Mouse (Mus musculus) E14TG2a.4 (cell line): ENCODE data around the gene Mrps18c.

ENCODE experiments used
- H3K27me3 ChIP-seq: 2 replicates; pipeline ENCODE4 v1.6.1; 2014; ENCODE audit warnings: low read length, control low read depth; ENCODE audit not compliant: insufficient read depth
- H3K36me3 ChIP-seq: 2 replicates; pipeline ENCODE4 v1.6.1; 2014; ENCODE audit warnings: low read length, control low read depth; ENCODE audit not compliant: insufficient read depth
- H3K4me1 ChIP-seq: replicated peaks from 2 replicates; pipeline ENCODE4 v1.6.1; 2014; ENCODE audit warnings: low read depth, low read length, control low read depth
- H3K4me3 ChIP-seq: replicated peaks from 2 replicates; pipeline ENCODE4 v1.5.1; 2014; ENCODE audit warnings: mild to moderate bottlenecking, low read length
- H3K9me3 ChIP-seq: 2 replicates; pipeline ENCODE4 v1.6.1; 2014; ENCODE audit warnings: low read length, control low read depth
- CTCF ChIP-seq: conservative IDR thresholded peaks from 2 replicates; pipeline ENCODE4 v1.5.1; 2014; ENCODE audit warnings: low read length
- NANOG ChIP-seq: IDR thresholded peaks from 2 replicates; pipeline ENCODE4 v1.6.1; 2014; ENCODE audit warnings: borderline replicate concordance, low read length, mixed read lengths
- POU5F1 ChIP-seq: IDR thresholded peaks from 2 replicates; pipeline ENCODE4 v1.6.1; 2014; ENCODE audit warnings: low read length, borderline replicate concordance

Mrps18c gene

DNA sequence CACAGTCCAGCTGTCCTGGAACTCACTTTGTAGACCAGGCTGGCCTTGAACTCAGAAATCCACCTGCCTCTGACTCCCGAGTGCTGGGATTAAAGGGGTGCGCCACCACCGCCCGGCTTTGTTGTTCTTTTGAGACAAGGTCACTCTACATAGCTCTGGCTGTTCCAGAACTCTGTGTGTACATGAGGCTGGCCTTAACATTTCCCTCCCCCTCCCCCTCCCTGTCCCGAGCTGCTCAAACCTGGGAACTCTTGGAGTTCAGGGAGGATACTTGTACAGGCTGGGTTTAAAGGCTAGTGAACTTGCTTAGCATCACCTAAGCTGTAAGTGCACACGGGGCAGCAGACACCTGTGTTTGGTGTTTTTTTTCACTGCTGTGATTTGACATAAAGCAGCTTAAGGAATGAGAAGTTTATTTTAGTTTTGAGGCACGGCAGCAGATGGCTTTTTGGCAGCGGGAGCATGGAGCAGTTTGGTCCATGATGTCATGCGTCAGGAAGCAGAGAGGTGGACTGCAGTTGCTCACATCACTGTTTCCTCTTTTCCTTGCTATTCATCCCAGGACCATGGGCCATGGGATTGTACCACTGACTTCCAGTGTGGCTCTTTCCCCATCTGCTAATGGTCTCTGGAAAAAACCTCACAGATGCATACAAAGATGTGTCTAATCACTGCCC, 37.6 kb downstream of the Mrps18c start:
- H3K27me3 ChIP-seq, result no peaks in the 10 kb centered on the region
- H3K36me3 ChIP-seq, result no peaks in the 10 kb centered on the region
- TF ChIP-seq CTCF, result no peak
- no peak for TF ChIP-seq NANOG
- H3K9me3 ChIP-seq, result peaks cover 3% of the 10 kb centered on the region
- H3K4me1 ChIP-seq, result peaks cover 20% of the 10 kb centered on the region
- H3K4me3 ChIP-seq, result no peak overlapping the region

- Histone ChIP-seq H3K36me3 (no peaks in the 10 kb centered on the region), H3K9me3 (peaks cover 19% of the 10 kb centered on the region), H3K4me1 (peaks cover 20% of the 10 kb centered on the region), H3K27me3 (no peaks in the 10 kb centered on the region), H3K4me3 (no peak overlapping the region)
- TF ChIP-seq NANOG, result no peak
- TF ChIP-seq CTCF, result no peak
- no peak for TF ChIP-seq POU5F1
These were observed 39.5 kb downstream of the Mrps18c start for GRCm38 (mm10) chr5:100837907-100838306.

DNA sequence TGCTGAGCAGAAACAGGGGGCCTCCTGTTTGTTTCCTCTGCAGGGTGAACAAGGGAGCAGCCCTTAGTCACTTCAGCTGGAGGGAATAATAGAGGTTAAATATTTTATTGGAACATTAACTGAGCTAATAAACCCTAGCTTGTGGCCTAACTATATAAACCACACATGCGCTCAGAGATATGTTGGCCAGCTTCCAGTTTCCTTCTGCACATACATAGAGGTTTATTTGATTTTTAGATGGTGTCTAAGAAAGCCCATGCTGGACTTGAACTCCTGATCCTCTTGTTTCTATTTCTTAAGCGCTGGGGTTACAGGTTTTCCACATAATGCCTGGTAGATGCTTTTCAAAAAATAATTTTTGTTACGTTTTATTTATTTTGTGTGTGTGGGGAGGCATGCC, 46.1 kb downstream of the Mrps18c start:
- H3K27me3 ChIP-seq, result peaks cover 51% of the 10 kb centered on the region

DNA sequence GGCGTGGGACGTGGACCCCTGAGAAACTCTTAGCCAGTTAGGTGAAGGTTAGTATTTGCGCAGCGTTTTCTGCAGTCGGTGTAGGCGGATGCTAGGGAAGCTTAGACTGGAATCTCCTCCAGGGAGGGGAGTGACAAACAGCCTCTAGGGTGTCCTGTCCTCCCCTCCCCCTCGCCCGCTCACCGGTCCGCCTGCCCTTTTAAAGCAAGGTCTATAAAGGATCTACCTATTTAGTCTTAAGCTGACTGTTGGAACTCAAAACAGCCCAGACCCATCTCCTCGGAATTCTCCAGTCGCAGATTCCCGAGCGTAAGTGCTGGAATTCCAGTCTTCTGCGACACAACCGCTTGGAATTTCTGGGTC, 47.0 kb downstream of the Mrps18c start, which contains the start of gene Gpat3:
TSS of gene Gpat3 (plus strand) at position 229 of the 363 bp plus-strand sequence.
- Histone ChIP-seq H3K4me1 (peaks cover 16% of the 10 kb centered on the region), H3K9me3 (peaks cover 16% of the 10 kb centered on the region), H3K27me3 (peaks cover 51% of the 10 kb centered on the region), H3K36me3 (no peaks in the 10 kb centered on the region), H3K4me3 (peak within 1 kb of the TSS; percentile 82)
- TF ChIP-seq POU5F1 (no peak), NANOG (no peak), CTCF (no peak)

More for the DNA sequence above, 46.1 kb downstream of the Mrps18c start:
- no peaks in the 10 kb centered on the region for H3K36me3 ChIP-seq
- peaks cover 16% of the 10 kb centered on the region for H3K4me1 ChIP-seq
- H3K9me3 ChIP-seq, result peaks cover 16% of the 10 kb centered on the region
- H3K4me3 ChIP-seq, result no peak overlapping the region
- no peak for TF ChIP-seq NANOG
- no peak for TF ChIP-seq POU5F1
- TF ChIP-seq CTCF, result no peak

DNA sequence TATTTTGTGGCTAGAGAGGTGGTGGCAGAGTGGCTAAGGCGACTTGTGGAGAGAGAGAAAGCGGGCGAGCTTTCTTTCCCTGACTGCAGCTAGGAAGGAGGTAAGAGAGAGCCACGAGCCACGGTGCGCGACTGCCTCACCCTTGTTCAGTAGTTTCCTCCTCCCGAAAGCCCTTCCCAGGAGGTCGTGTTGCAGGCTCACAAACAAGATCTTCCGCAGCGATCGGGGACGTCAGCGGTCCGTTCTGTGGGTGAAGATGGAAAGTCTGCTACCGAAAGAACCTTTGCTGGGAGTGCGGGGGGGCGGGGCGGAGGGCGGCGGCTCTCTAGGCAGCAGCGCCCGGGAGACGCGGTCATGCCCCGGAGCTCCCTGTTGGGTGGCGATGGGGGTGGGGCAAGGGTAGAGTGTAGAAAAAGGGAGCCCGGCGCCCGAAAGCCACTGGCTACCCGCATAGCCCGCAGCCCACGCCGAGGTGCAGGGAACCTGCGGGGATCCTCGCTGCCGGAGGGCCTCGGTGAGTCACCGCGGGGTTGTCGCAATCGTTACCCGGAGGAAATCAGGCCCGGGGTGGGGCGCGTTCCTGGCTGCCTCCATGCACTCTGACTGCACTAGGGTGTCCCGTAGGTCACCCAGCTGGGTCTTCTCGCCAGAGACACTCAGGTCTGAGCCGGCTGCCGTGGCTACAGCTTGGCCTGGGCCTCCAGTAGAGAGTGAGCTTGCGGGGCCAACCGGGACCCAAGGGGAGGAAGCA, 47.6 kb downstream of the Mrps18c start:
- TF ChIP-seq POU5F1 (no peak; the same call in 1 of the 2 replicates), CTCF (no peak), NANOG (no peak)

DNA sequence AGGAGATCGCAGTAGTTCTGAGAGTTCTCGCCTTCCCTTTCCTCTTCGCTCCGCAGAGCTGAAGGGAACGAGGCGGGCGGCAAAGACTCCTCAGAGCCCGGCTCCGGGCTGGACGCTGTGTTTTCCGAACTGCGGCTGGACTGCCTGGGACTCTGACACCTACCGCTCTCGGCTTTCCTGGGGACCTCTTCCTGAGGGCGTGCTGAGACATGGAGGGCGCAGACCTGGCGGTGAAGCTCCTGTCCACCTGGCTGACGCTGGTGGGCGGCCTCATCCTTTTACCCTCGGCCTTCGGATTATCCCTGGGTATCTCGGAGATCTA, 48.1 kb downstream of the Mrps18c start:
- H3K36me3 ChIP-seq, result no peaks in the 10 kb centered on the region
- peaks cover 51% of the 10 kb centered on the region for H3K27me3 ChIP-seq
- no peak for TF ChIP-seq POU5F1
- TF ChIP-seq CTCF, result no peak
- no peak for TF ChIP-seq NANOG
- H3K4me3 ChIP-seq, result peak overlapping the region; percentile 82
- H3K9me3 ChIP-seq, result peaks cover 10% of the 10 kb centered on the region
- H3K4me1 ChIP-seq, result peaks cover 16% of the 10 kb centered on the region

More for the DNA sequence above, 47.6 kb downstream of the Mrps18c start:
- Histone ChIP-seq H3K36me3 (no peaks in the 10 kb centered on the region), H3K9me3 (peaks cover 15% of the 10 kb centered on the region), H3K4me1 (peaks cover 16% of the 10 kb centered on the region), H3K27me3 (peaks cover 51% of the 10 kb centered on the region), H3K4me3 (peak overlapping the region; percentile 82)

GRCm38 (mm10) chr5:100847143-100847542, 48.7 kb downstream of the Mrps18c start:
- H3K4me1 ChIP-seq, result peaks cover 16% of the 10 kb centered on the region
- TF ChIP-seq NANOG (no peak), POU5F1 (no peak), CTCF (no peak)
- no peaks in the 10 kb centered on the region for H3K36me3 ChIP-seq
- peaks cover 4% of the 10 kb centered on the region for H3K9me3 ChIP-seq
- no peak overlapping the region for H3K4me3 ChIP-seq
- H3K27me3 ChIP-seq, result peaks cover 51% of the 10 kb centered on the region

DNA sequence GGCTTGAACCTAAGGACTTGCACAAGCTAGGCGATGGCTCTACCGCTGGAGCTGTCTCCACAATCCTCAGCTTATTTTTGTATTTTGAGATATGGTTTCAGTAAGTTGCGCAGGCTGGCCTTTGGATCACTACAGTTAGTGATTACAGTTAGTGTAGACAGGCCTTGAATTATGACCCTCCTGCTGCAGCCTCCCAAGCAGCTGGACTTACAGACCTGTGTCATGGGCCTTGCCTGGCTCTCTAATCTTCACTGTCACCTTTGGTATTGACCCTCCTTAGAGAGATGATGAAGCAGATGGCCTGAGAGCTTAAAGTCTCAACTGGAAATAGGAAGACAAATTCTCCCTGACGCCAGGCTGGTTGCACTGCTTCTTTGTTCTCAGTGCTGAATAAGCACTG, 55.5 kb downstream of the Mrps18c start:
- TF ChIP-seq NANOG, result no peak
- no peak for TF ChIP-seq POU5F1
- no peak for TF ChIP-seq CTCF
- no peak overlapping the region for H3K4me3 ChIP-seq

More for the DNA sequence above, 55.5 kb downstream of the Mrps18c start:
- H3K36me3 ChIP-seq, result no peaks in the 10 kb centered on the region
- no peaks in the 10 kb centered on the region for H3K4me1 ChIP-seq
- no peaks in the 10 kb centered on the region for H3K27me3 ChIP-seq
- H3K9me3 ChIP-seq, result no peaks in the 10 kb centered on the region
